Mouse (Mus musculus) intestine, postnatal 0 days (tissue): Measurements from ENCODE around the gene Meis1. TPM values are rescaled to one million over a fixed set of nuclear protein-coding genes. Genes with fewer than 3 reads are reported as not detected.

Experiments used
- ATAC-seq: fragments of 200-750 bp; cut with Nextera tagmentation; 2 replicates; pipeline ENCODE4 v1.8.0; 2017; ENCODE audit warnings: mild to moderate bottlenecking, moderate TSS enrichment, moderate library complexity
- H3K27ac ChIP-seq: fragments of 300-500 bp; sonication (generic); 2 replicates; pipeline ENCODE4 v1.5.1; 2014; ENCODE audit warnings: mild to moderate bottlenecking, low read depth, low read length, moderate library complexity
- H3K27me3 ChIP-seq: fragments of 300-500 bp; sonication (generic); replicated peaks from 2 replicates; pipeline ENCODE4 v1.6.1; 2014; ENCODE audit warnings: low read length, mixed read lengths; ENCODE audit not compliant: control insufficient read depth, insufficient read depth
- H3K36me3 ChIP-seq: fragments of 300-500 bp; sonication (generic); 2 replicates; pipeline ENCODE4 v1.6.1; 2014; ENCODE audit warnings: mild to moderate bottlenecking, moderate library complexity; ENCODE audit not compliant: control insufficient read depth, insufficient read depth
- H3K4me1 ChIP-seq: fragments of 300-500 bp; sonication (generic); replicated peaks from 2 replicates; pipeline ENCODE4 v1.6.1; 2014; ENCODE audit warnings: antibody characterized with exemption, low read length, mixed read lengths; ENCODE audit not compliant: control insufficient read depth, insufficient read depth
- H3K4me2 ChIP-seq: fragments of 300-500 bp; sonication (generic); replicated peaks from 2 replicates; pipeline ENCODE4 v1.6.1; 2014; ENCODE audit warnings: low read depth, mild to moderate bottlenecking, moderate library complexity
- H3K4me3 ChIP-seq: fragments of 300-500 bp; sonication (generic); 2 replicates; pipeline ENCODE4 v1.5.1; 2014; ENCODE audit warnings: low read depth, low read length
- H3K9ac ChIP-seq: fragments of 300-500 bp; sonication (generic); 2 replicates; pipeline ENCODE4 v1.6.1; 2014; ENCODE audit warnings: mild to moderate bottlenecking, low read depth, low read length
- H3K9me3 ChIP-seq: fragments of 300-500 bp; sonication (generic); 2 replicates; pipeline ENCODE4 v1.6.1; 2016; ENCODE audit warnings: mixed run types; ENCODE audit not compliant: control insufficient read depth
- CTCF ChIP-seq: sonication (generic); IDR thresholded peaks from 2 replicates; pipeline ENCODE4 v1.5.1; 2016; ENCODE audit warnings: low read depth, mild to moderate bottlenecking, control low read depth, antibody characterized with exemption, moderate library complexity
- WGBS: fragments of 180-500 bp; shearing (Covaris S2); extraction: QIAGEN DNeasy Blood & Tissue Kit; methylation state at CpG from one replicate; pipeline ENCODE4 v1.1.7; 2014; 5-methylcytosine and 5-hydroxymethylcytosine counted together
- polyA plus RNA-seq: library from polyadenylated mRNA; unstranded; fragments of >200 nt; fragmentation: Nextera tagmentation; extraction: Ambion mirVana; gene quantifications from 2 replicates; pipeline ENCODE4 v1.2.1, GENCODE M21; 2015

The Meis1 gene
- polyA plus RNA-seq, 1 experiment from 2014 or later = 22.9 TPM

GRCm38 (mm10) chr11:18880806-18881205 lies 138.0 kb downstream of the Meis1 start:
- 0 out of 2 replicates have a peak, but pooled peaks cover 3% of the 10 kb centered on the region for H3K4me1 ChIP-seq
- H3K9me3 ChIP-seq = no peaks in the 10 kb centered on the region
- no peak for ATAC-seq
- no peak overlapping the region for H3K9ac ChIP-seq
- H3K4me2 ChIP-seq = no peak overlapping the region
- 66% methylated on average over 5 of the region's 5 CpGs for WGBS
- H3K27me3 ChIP-seq = peaks cover 15% of the 10 kb centered on the region
- H3K4me3 ChIP-seq = no peak overlapping the region
- H3K27ac ChIP-seq = no peak overlapping the region
- H3K36me3 ChIP-seq = no peaks in the 10 kb centered on the region
- no peak for TF ChIP-seq CTCF

GRCm38 (mm10) chr11:18879456-18879818 lies 139.3 kb downstream of the Meis1 start:
- TF ChIP-seq CTCF = no peak
- 11% methylated on average over 1 of the region's 1 CpGs for WGBS
- H3K4me2 ChIP-seq = peak overlapping the region; percentile 79

GRCm38 (mm10) chr11:18878748-18879455 lies 139.9 kb downstream of the Meis1 start:
- Histone ChIP-seq H3K36me3 (no peaks in the 10 kb centered on the region), H3K9me3 (no peaks in the 10 kb centered on the region), H3K4me2 (peak overlapping the region; percentile 79), H3K4me1 (0 out of 2 replicates have a peak, but pooled peaks cover 3% of the 10 kb centered on the region), H3K4me3 (peak overlapping the region; percentile 53; the same call in 1 of the 2 replicates), H3K27ac (no peak overlapping the region), H3K27me3 (peaks cover 34% of the 10 kb centered on the region), H3K9ac (no peak overlapping the region)
- no peak for TF ChIP-seq CTCF
- 7% methylated on average over 13 of the region's 13 CpGs for WGBS
- no peak for ATAC-seq

More at GRCm38 (mm10) chr11:18879456-18879818, 139.3 kb downstream of the Meis1 start:
- Histone ChIP-seq H3K36me3 (no peaks in the 10 kb centered on the region), H3K4me1 (0 out of 2 replicates have a peak, but pooled peaks cover 3% of the 10 kb centered on the region), H3K27ac (no peak overlapping the region), H3K9ac (no peak overlapping the region), H3K9me3 (no peaks in the 10 kb centered on the region), H3K4me3 (no peak overlapping the region), H3K27me3 (peaks cover 29% of the 10 kb centered on the region)
- no peak for ATAC-seq

- peaks cover 37% of the 10 kb centered on the region for H3K27me3 ChIP-seq
- ATAC-seq = no peak
- no peak overlapping the region for H3K9ac ChIP-seq
- H3K27ac ChIP-seq = peak overlapping the region; percentile 62
- no peaks in the 10 kb centered on the region for H3K9me3 ChIP-seq
- TF ChIP-seq CTCF = no peak
- H3K4me2 ChIP-seq = peak overlapping the region; percentile 79
- H3K4me3 ChIP-seq = peak overlapping the region; percentile 53
- H3K36me3 ChIP-seq = no peaks in the 10 kb centered on the region
- 0 out of 2 replicates have a peak, but pooled peaks cover 3% of the 10 kb centered on the region for H3K4me1 ChIP-seq
- 1% methylated on average over 18 of the region's 18 CpGs for WGBS
Measured at GRCm38 (mm10) chr11:18878016-18878415, 140.8 kb downstream of the Meis1 start.

- peak overlapping the region; percentile 62 for H3K27ac ChIP-seq
- ATAC-seq = peak; percentile 59
- 0% methylated on average over 25 of the region's 27 CpGs for WGBS
- no peaks in the 10 kb centered on the region for H3K36me3 ChIP-seq
- H3K4me2 ChIP-seq = peak overlapping the region; percentile 79
- H3K9me3 ChIP-seq = no peaks in the 10 kb centered on the region
- H3K9ac ChIP-seq = no peak overlapping the region
- peak; percentile 59 for TF ChIP-seq CTCF
- H3K4me3 ChIP-seq = peak overlapping the region; percentile 53
- 0 out of 2 replicates have a peak, but pooled peaks cover 3% of the 10 kb centered on the region for H3K4me1 ChIP-seq
- H3K27me3 ChIP-seq = peaks cover 41% of the 10 kb centered on the region
Measured at GRCm38 (mm10) chr11:18877626-18878011, 141.2 kb downstream of the Meis1 start.

- ATAC-seq = peak; percentile 42; the same call in 1 of the 2 replicates
- WGBS = 1% methylated on average over 39 of the region's 40 CpGs
- peaks cover 43% of the 10 kb centered on the region for H3K27me3 ChIP-seq
Measured at GRCm38 (mm10) chr11:18876886-18877625, 141.7 kb downstream of the Meis1 start.

More at GRCm38 (mm10) chr11:18876886-18877625, 141.7 kb downstream of the Meis1 start:
- Histone ChIP-seq H3K9ac (peak overlapping the region; percentile 45; the same call in 1 of the 2 replicates), H3K4me1 (0 out of 2 replicates have a peak, but pooled peaks cover 3% of the 10 kb centered on the region), H3K4me2 (peak overlapping the region; percentile 79), H3K9me3 (no peaks in the 10 kb centered on the region), H3K27ac (peak overlapping the region; percentile 66), H3K4me3 (peak overlapping the region; percentile 53), H3K36me3 (no peaks in the 10 kb centered on the region)
- TF ChIP-seq CTCF = no peak
